21 mouse cellular contexts compared by ENCODE assay signal in genomic region chr2:156816116-156816515, GRCm38 (mm10).
"Had no signal": no experiment of that assay in that cellular context is flagged by ENCODE, and none has a peak within 500 bp of the region (broad histone marks: within the 10 kb centered on the region; RNA-seq: fewer than 3 reads in every experiment).

No protein-coding gene starts in this region.

- H3K4me1 ChIP-seq: forebrain, embryonic 15.5 days; hindbrain, embryonic 15.5 days had no signal

- H3K4me3 ChIP-seq: forebrain, embryonic 15.5 days; heart, embryonic 10.5 days; heart, embryonic 12.5 days; hindbrain, embryonic 13.5 days; hindbrain, embryonic 15.5 days; limb, embryonic 13.5 days had no signal

- H3K9ac ChIP-seq: forebrain, embryonic 15.5 days; forebrain, postnatal 0 days; heart, embryonic 12.5 days; hindbrain, embryonic 13.5 days; hindbrain, embryonic 15.5 days; limb, embryonic 13.5 days had no signal

- H3K36me3 ChIP-seq: forebrain, embryonic 15.5 days; heart, embryonic 10.5 days; heart, embryonic 12.5 days; hindbrain, embryonic 13.5 days; hindbrain, embryonic 15.5 days; limb, embryonic 13.5 days had no signal

- H3K27ac ChIP-seq: forebrain, embryonic 15.5 days; hindbrain, embryonic 13.5 days; hindbrain, embryonic 15.5 days; hindbrain, postnatal 0 days; limb, embryonic 13.5 days had no signal

- H3K9me3 ChIP-seq: forebrain, embryonic 15.5 days; heart, embryonic 10.5 days; heart, embryonic 12.5 days; hindbrain, embryonic 13.5 days; hindbrain, embryonic 15.5 days; limb, embryonic 13.5 days had no signal

- H3K4me2 ChIP-seq: forebrain, embryonic 15.5 days; heart, embryonic 12.5 days; hindbrain, embryonic 13.5 days; hindbrain, embryonic 15.5 days; limb, embryonic 13.5 days had no signal

- DNase-seq: forebrain, postnatal 0 days; gastrocnemius, postnatal 14 days; gastrocnemius, postnatal 36 days; heart, adult 18-20 months; heart, postnatal 14 days; heart, postnatal 36 days; kidney, adult 11 months; kidney, adult 2 months; kidney, postnatal 14 days; kidney, postnatal 36 days; layer of hippocampus, adult 9-11 months; layer of hippocampus, postnatal 36 days; left cerebral cortex, postnatal 4 days had no signal

- H3K27me3 ChIP-seq: forebrain, embryonic 15.5 days; heart, embryonic 12.5 days; hindbrain, embryonic 15.5 days; limb, embryonic 13.5 days had no signal

- ATAC-seq: forebrain, embryonic 15.5 days; forebrain, postnatal 0 days; hindbrain, postnatal 0 days; intestine, embryonic 16.5 days had no signal
